Mouse (Mus musculus) bone marrow macrophage, adult 2 months (primary cell): ENCODE measurements around the gene Tnc. TPM values are rescaled to one million over a fixed set of nuclear protein-coding genes. Genes with fewer than 3 reads are reported as not detected.
"Not testable (repeated sequence)": the region's sequence is repeated elsewhere in the genome, so short reads cannot be mapped to it uniquely, and the experiment has no call there.

Experiments used
- H3K27ac ChIP-seq: 2 replicates; pipeline ENCODE4 v1.5.1; 2012; ENCODE audit warnings: low read depth, low read length; ENCODE audit not compliant: insufficient read depth
- H3K4me1 ChIP-seq: 2 replicates; pipeline ENCODE4 v1.6.1; 2012; ENCODE audit warnings: low read length; ENCODE audit not compliant: control insufficient read depth, insufficient read depth
- H3K4me3 ChIP-seq: 2 replicates; pipeline ENCODE4 v1.5.1; 2012; ENCODE audit warnings: mild to moderate bottlenecking, low read length, moderate library complexity; ENCODE audit not compliant: insufficient read depth
- CTCF ChIP-seq: IDR thresholded peaks from 2 replicates; pipeline ENCODE4 v1.5.1; 2012; ENCODE audit warnings: low read depth, mild to moderate bottlenecking, low read length, moderate library complexity
- POLR2A ChIP-seq: IDR thresholded peaks from 2 replicates; pipeline ENCODE4 v1.6.1; 2012; ENCODE audit warnings: mild to moderate bottlenecking, low read depth, low read length, borderline replicate concordance
- polyA plus RNA-seq: library from polyadenylated mRNA; stranded (reverse); fragments of >200 nt; gene quantifications from 2 replicates; pipeline ENCODE4 v1.2.4, GENCODE M21; 2012; ENCODE audit not compliant: missing spikeins, insufficient read depth, insufficient read length

Gene Tnc
- polyA plus RNA-seq, 1 experiment, result 2.5 TPM

DNA sequence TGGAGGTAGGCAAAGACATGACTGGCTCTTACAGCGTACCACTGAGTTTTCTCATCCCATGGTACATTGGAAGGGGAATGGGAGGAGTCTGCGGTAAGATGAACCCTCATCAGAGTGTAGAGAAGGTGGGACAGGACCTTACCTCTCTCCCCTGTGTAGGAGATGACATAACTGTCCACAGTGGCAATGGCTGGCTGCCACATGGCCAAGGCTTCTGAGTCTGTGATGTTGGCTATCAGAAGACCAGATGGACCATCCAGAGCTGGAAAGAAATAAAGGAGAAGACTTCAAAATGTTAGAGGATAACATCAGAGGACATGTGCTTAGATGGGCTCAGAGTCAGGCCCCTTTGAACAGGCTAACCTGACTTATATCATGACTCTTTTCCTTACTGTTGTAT is 74.3 kb downstream of the Tnc start:
- H3K27ac ChIP-seq, result no peak overlapping the region
- no peak overlapping the region for H3K4me3 ChIP-seq
- H3K4me1 ChIP-seq, result no peaks in the 10 kb centered on the region
- TF ChIP-seq POLR2A, result no peak
- TF ChIP-seq CTCF, result no peak

DNA sequence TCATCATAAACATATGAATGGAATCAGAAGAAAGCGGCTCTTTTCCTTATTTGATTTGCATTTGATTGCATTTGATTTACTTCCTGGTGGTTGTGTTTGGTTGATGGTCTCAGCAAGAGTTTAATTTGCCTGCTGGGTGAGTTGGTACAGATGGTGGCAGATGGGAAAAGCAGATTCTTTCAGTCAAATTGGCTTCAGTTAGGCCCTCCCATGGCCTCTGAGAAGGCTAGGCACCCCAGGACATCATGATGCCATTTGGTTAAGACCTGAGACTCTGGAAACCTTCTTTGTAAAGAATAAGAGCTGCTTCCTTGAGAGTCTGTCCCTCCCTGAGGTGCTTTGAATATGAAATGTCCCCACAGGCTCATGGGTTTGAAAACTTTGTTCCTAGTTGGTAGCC is 75.1 kb downstream of the Tnc start:
- TF ChIP-seq CTCF (no peak), POLR2A (no peak)
- H3K27ac ChIP-seq, result no peak overlapping the region

DNA sequence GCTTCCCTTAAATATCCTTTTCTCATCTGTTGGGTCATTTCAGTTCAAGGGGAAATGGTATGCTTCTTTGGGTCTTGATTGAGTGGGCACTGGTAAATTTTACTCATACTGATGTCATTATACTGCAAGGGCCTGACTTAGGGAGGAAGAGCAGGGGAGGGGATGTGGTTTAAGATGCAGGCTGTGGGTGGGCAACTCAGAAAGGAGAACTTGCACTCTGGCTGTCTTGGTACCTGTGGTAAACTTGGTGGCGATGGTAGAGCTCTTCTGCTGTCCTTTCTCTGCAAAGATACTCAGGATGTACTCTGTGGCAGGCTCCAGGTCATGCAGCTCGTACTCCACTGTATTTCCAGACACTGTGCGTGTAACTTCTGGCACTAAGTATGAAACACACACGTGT is 75.9 kb downstream of the Tnc start:
- no peaks in the 10 kb centered on the region for H3K4me1 ChIP-seq
- no peak overlapping the region for H3K4me3 ChIP-seq
- TF ChIP-seq POLR2A (no peak), CTCF (no peak)
- no peak overlapping the region for H3K27ac ChIP-seq

More for the DNA sequence above, 75.1 kb downstream of the Tnc start:
- Histone ChIP-seq H3K4me3 (no peak overlapping the region), H3K4me1 (no peaks in the 10 kb centered on the region)

DNA sequence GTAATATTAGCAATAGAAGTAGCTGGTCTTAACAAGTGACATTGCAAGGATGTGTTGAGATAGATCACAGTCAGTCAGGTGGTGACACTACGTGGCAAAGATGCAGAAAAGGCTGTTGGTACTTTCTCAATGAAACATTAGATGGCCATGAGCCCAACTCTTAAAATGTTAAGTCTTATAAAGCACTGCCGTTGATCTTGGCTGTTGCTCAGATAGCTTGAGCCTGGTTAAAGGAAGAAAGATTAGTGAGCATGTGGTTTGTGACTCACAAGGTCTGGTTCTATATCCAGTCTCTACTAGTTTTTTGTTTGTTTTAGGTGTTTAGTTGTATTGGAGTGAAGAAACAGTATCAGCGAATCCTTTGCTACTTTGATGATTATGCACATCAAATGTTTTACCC is 76.9 kb downstream of the Tnc start:
- no peak overlapping the region for H3K4me3 ChIP-seq
- H3K27ac ChIP-seq, result no peak overlapping the region
- H3K4me1 ChIP-seq, result no peaks in the 10 kb centered on the region
- no peak for TF ChIP-seq CTCF

DNA sequence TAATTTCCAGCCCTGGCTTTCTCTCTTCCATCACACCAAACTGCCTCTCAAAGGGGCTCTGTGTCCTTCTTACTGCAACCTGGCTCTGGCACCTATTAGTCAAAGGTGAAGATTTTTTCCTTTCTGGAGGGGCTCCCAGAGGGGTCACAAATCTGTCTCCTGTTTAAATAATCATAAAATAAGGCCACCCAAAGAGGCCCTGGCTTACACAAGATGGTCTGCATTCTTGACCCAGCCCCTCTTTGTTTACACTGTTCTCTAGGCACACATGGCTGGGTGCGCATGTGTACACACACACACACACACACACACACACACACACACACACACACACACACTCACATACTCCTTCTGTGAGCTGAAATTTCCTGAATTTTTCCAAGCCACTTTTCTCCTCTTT is 83.4 kb downstream of the Tnc start:
- TF ChIP-seq CTCF (no peak), POLR2A (no peak)
- no peak overlapping the region for H3K27ac ChIP-seq
- H3K4me3 ChIP-seq, result no peak overlapping the region
- no peaks in the 10 kb centered on the region for H3K4me1 ChIP-seq

DNA sequence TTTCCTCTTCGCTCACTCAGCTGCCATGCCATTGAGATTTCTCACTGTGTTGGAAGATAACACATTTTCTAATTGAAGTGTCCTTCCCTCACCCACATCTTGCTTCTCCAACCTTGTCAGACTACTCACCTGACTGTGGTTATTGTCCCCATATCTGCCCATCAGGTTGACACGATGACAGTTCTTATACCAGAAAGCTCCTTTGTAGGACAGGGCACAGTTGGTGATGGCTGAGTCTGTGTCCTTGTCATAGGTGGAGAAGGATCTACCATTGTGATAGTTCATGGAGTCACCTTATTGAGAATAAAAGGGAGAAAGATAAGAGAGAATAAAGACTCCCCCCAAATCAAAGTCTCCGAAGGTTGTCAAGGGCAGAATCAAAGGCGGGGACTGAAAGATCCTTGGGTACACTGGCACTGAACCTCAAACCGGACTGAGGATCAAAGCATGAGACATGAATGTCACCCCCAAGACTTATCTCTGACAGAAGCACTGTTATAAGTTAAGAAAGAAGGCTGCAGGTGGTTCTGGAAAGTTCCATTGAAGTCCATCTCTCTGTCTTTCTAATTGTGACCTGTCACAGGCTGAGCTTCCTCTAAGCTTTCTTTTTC is 84.9 kb downstream of the Tnc start:
- H3K27ac ChIP-seq, result no peak overlapping the region
- no peak overlapping the region for H3K4me3 ChIP-seq
- no peaks in the 10 kb centered on the region for H3K4me1 ChIP-seq
- TF ChIP-seq POLR2A, result no peak
- no peak for TF ChIP-seq CTCF

DNA sequence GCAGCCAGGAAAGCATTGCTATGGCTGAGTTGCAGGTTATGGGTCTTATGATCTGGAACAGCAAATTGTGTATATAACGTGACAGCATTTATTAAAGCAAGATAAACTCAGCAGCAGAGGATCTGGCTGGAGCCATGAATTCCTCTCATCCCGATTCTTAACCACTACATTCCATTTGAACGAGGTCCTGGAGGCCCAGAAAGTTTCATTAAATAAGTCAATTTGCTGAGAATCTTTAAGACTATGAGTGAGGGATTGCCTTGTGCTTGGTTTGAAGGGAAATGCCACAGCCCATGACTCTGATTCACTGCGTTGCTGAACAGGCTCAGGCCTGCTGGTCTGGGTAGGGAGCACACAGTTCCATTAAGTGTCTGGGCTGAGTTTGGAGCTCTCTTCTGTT is 88.2 kb downstream of the Tnc start:
- no peak overlapping the region for H3K4me3 ChIP-seq
- no peak overlapping the region for H3K27ac ChIP-seq
- TF ChIP-seq POLR2A (no peak), CTCF (no peak)

DNA sequence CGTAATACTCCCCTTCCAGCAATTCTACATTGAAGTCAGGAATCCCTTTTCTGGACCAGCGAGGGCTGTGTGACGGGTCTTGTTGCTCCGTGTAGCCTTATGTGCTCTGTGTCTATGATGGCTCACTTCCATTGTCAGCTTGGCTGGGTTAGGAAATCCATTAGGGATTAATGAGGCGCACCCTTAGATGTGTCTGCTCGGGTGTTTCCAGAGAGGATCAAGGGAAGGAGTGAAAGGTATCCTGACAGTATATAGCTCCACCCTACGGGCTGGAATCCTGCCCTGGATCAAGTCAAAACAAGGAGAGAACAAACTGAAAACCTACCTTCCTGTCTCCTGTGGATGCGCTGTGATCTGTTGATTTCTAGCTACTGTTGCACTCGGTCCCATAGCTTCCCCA is 96.8 kb downstream of the Tnc start:
- H3K4me3 ChIP-seq, result no peak overlapping the region
- TF ChIP-seq POLR2A (no peak), CTCF (no peak)
- H3K4me1 ChIP-seq, result no peaks in the 10 kb centered on the region
- no peak overlapping the region for H3K27ac ChIP-seq

More for the DNA sequence above, 88.2 kb downstream of the Tnc start:
- no peaks in the 10 kb centered on the region for H3K4me1 ChIP-seq

DNA sequence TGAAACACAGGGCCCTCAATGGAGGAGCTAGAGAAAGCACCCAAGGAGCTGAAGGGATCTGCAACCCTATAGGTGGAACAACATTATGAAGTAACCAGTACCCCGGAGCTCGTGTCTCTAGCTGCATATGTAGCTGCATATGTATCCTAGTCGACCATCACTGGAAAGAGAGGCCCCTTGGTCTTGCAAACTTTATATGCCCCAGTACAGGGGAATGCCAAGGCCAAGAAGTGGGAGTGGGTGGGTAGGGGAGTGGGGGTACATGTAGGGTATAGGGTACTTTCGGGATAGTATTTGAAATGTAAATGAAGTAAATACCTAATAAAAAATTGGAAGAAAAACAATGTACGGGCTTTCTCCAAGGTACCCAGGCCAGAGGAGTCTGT is 98.1 kb downstream of the Tnc start:
- not testable (repeated sequence) for H3K27ac ChIP-seq, H3K4me1 ChIP-seq, H3K4me3 ChIP-seq

DNA sequence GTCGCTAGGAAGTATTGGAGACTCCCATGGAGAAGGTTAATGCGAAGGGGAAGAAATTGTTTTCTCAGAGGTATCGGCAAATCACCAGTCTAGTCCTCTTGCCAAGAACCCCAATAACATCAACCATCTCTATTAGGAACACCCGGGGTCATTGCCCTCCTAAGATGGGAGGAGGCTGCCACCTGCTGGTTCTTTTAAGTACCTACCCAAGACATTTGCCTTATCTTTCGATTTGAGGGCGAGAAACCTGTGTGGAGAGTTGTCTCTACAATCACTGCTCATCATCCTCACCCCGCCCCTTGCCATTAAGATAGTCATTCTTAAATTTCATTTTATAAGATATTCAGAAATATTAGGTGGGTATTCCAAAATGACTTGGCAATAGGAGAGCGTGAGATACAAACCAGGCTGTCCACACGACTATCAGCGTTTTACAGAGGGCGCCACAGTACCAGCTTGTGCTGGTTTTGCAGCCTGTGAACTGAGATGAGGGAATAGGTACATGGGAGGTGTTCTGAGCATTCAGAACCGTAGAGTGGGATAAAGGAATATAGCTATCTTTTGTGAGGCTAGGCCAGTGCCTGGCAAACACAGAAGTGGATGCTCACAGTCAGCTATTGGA is 98.6 kb downstream of the Tnc start:
- TF ChIP-seq CTCF (peak; percentile 32; the same call in 1 of the 2 replicates), POLR2A (no peak)
- no peaks in the 10 kb centered on the region for H3K4me1 ChIP-seq
- no peak overlapping the region for H3K4me3 ChIP-seq
- H3K27ac ChIP-seq, result no peak overlapping the region

DNA sequence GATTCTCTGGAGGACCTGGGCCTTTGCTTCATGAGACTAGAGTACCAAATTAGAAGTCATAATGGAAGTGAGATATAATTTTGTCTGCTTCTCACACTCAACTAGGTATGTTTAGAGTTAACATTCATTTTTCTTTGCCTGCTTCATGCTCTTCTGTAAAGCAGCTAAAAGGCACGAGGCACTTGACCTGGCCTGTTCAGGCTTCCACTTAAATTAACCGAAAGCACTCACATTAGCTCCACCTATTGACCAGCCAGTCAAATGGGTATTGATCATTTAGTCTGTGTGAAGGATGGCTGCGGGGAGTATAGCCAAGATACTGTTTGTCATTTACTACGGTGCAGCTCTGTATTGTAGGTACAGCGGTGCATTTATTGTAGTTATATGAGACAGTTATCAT is 103.0 kb downstream of the Tnc start:
- no peak overlapping the region for H3K4me3 ChIP-seq
- TF ChIP-seq POLR2A (no peak), CTCF (no peak)
- no peak overlapping the region for H3K27ac ChIP-seq
- 0 out of 2 replicates have a peak, but pooled peaks cover 3% of the 10 kb centered on the region for H3K4me1 ChIP-seq
